Mouse (Mus musculus): ENCODE measurements around the gene Tsen34. TPM values are rescaled to one million over a fixed set of nuclear protein-coding genes. Genes with fewer than 3 reads are reported as not detected.

Gene Tsen34
- 124 and 129 TPM in 2 replicates for polyA plus RNA-seq (2021; fragmentation: Nextera tagmentation)
- long read RNA-seq, experiment 1, transcript Tsen34-204 (5 exons, 1,779 nt) = major isoform, 159 of 332 reads
- long read RNA-seq, experiment 1, transcript Tsen34-202 (4 exons, 1,319 nt) = minor isoform, 91 of 332 reads
- long read RNA-seq, experiment 1, partial matches to known transcripts = 8 of 332 reads
- long read RNA-seq, experiment 1, other reads (novel, unspliced or antisense) = 74 of 332 reads
- long read RNA-seq, experiment 2, transcript Tsen34-204 (5 exons, 1,779 nt) = major isoform, 104 of 226 reads
- long read RNA-seq, experiment 2, transcript Tsen34-202 (4 exons, 1,319 nt) = minor isoform, 55 of 226 reads
- long read RNA-seq, experiment 2, partial matches to known transcripts = 13 of 226 reads
- long read RNA-seq, experiment 2, other reads (novel, unspliced or antisense) = 53 of 226 reads

DNA sequence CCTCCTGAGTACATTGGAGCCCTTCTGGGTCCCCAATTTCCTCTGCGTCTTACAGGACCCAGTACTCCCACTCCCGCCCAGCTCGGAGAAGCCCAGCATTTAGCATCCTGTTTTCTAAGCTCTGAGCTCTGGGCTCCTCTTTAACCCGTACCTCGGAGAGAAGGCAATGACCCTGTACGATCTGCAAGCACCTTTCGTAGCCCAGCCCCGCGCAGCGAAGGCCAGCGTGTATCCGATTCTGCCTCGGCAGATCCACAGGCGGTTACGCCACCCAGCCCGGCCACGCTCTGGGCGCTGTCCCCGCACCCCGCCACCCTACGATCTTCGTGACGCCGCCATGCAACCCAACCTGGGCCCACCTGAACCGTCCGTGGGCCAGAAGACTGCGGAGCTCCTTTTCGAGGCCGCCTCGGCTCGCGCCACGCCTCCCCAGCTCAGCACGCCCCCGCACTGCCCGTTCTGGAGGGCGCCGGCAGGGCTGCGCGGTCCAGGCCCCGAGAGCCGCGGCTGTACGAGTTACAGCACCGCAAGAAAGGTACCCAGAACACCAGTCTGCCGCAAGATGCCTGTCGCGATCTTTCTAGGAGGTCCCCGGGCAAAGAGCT is at the start of gene Tsen34:
TSS of gene Tsen34 (plus strand) at position 482 of the 605 bp plus-strand sequence.

DNA sequence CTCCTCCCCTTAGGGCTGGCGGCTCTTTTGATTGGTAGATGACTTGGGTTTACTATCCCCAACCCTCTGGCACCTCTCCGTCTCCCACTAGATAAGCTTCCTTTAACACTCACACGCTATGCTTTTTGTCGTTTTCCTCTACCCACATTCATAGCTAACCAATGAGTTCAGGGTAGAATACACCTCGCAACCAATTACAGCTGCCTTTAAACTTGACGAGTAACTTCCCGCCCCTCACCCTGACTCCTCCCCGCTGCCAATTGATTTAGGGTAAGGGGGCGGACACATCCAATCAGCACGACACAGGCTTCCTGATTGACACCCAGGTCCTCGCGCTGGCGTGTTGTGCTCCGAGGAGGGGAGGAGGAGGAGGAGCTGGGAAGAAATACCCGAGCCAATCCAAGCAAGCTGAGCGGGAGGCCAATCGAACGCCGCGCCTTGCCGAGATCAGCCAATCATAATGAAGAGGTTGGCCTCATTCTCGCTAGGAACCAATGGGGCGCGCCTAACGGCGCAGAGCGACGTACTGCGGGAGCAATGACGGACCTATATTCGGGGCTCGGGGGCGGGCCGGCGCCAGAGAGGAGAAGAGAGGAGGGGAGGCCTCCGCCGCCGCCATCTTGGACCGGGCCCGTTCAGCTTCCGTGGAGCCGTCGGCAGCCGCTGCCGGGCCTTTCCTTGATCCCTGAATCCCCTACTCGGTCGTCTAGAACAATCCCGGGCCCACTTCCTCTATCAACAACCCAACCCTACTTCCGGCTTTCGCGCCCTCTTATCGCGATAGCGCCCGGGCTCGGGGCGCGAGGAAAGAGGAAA is 47.8 kb upstream of the Tsen34 start, which contains the start of gene Cnot3:
TSS of gene Cnot3 (plus strand) at position 597 of the 816 bp plus-strand sequence.

DNA sequence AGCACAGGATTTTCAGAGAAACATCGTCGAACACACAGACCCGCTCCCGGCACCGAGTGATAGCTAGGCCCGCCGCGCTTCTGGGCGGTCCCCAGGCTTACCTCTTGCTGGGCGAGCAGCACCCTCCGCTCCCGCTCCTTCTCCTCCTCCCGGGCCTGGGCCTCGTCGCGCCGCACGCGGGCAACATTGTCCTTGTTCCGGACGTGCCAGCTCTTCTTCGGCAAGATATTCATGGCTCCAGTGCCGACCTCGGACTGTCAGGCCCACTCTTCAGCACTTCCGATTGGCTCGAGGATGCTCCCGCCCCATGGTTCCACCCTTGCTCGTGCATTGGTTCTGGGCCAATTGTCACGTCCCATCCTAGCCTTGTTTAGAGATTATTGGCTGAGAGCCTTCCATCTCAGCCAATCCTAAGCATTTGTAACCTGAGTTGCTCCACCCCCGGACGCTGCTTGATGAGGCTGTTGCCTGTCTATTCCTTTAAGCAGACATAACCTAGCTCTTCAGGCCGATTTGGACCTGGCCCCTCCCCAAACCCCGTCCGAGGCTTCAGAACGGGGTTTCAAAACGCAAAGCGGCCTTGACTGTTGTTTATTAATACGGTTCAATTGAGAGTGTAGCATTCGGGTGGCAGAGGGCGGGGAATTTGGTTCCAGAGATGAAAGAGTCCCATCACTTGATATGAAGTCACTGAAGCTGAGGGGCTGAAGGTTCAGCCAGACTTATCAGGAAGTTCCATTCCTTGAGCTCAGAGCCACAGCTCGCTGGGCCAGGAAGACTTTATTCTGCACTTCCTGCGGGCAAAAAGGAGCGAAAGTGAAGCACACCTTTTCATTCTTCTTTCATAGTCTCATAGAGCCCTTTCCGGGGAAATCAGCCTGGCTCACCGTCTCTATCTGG is 27.2 kb upstream of the Tsen34 start, which contains the start of gene Leng1:
TSS of gene Leng1 (minus strand) at position 626 of the 900 bp plus-strand sequence.

DNA sequence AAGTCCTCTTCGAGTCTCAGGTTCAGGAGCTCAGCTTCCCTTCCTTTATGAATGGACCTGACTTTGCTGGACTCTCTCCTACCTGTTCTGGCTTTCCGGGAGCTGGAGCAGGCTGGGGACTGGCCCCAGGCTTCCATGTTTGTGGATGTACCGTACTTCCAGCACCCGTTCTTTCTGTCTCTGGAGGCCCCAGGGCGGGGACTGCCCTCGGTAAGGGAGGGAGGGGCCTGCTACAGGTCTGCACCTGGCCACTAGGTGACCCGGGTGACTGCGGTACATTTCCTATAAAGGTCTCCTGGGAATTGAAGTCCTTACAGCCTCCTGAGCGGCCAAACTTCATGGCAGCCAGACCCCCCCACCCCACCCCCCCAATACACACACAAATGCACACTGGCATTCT is 15.3 kb upstream of the Tsen34 start, which contains the start of gene Tmc4:
TSS of gene Tmc4 (minus strand) at position 212 of the 400 bp plus-strand sequence.

DNA sequence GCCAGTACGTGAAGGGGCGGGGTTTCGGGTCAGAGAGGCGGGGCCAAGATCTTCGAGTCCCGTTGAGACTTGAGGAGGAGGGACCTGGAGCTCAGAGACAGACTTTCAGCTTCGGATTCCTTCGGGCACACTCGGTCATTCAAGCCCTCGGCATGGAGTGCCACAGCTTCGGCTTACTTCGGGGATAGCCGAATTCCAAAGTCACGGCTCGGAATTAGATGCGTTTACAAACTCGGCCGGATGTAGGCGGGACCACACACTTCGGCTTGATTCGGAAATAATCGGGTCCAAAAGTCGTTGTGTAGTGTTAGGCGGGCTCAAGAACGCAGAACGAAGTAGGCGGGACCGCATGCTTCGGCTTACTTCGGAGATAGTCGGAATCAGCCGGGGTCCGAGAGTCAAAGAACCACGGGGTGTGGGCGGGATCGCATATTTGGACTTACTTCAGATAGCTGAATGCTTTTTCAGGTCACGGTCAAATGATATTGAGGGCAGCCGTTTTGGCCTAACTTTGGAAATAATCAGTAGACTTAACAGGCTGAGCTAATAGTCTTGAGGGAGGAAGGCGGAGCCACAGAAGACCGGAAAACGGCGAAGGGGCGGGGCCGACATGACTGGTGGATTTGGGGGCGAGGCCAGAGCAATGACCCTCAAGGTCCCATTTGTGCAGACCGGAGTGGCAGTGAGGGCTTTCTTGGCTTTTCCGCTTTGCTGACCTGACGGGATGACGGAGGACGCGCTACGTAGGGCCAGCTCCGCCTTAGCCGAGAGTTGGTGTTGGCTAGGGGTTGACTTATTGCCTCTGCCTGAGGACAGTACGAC is 535 bp downstream of the Tsen34 start, which contains the start of gene Mboat7:
TSS of gene Mboat7 (minus strand) at position 537 of the 822 bp plus-strand sequence.

DNA sequence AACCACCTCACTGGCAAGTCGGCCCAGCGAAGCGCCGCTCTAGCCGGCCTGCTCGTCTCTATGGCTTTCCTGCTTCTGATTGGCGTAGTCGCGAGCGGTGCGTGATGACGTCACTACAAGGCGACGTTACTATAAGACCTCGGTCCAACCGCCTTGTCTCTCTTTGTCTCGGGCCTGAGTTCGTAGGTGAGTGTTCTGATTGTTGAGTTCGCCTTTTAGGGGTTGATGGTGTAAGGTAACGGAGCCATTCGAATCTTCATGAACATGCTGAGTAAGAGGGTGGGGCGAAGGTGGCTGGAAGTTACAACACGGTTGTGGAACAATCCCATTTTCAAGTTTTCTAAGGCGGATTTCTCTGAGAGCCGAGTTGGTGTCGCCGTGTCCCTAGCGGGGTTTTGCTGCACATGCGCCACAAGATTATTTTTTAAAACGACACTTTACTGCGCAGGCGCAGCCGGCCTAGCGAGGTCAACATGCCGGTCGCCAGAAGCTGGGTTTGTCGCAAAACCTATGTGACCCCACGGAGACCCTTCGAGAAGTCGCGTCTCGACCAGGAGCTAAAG is 11.3 kb downstream of the Tsen34 start, which contains the start of gene Rps9:
TSS of gene Rps9 (plus strand) at position 115 of the 563 bp plus-strand sequence.

DNA sequence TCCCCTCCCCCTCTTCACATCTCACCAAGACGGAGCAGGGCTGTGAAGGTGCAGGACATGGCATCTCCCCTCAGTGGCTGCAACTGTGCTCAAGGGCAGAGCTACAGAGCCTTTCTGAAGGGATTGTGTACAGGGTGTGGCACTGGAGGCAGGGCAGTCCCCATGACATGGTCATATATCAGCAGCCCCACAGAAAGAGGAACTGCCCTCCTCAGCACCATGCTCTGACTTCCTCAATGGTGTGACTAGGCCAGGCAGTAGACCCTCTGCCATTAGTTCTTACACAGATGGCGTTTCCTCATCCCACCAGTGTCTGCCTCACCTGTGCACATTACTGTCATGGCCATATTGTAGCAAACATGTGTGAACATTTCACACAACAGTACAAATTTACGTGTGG is 27.6 kb downstream of the Tsen34 start, which contains the start of gene Pirb:
TSS of gene Pirb (minus strand) at position 124 of the 400 bp plus-strand sequence.

Other genes with a start within 250 kb of the Tsen34 start
- not detected in 2 replicates for gene Tarm1, start 190.2 kb upstream of the Tsen34 start, polyA plus RNA-seq (2021; fragmentation: Nextera tagmentation)
- gene Oscar, start 76.7 kb upstream of the Tsen34 start, polyA plus RNA-seq (2021; fragmentation: Nextera tagmentation) = 0.29 and 0.43 TPM in 2 replicates
- 1,579 and 1,845 TPM in 2 replicates for gene Ndufa3, start 75.5 kb upstream of the Tsen34 start, polyA plus RNA-seq (2021; fragmentation: Nextera tagmentation)
- gene Tfpt, start 62.9 kb upstream of the Tsen34 start, polyA plus RNA-seq (2021; fragmentation: Nextera tagmentation) = 32.7 and 37.1 TPM in 2 replicates
- 50.5 and 56.9 TPM in 2 replicates for gene Prpf31, start 62.9 kb upstream of the Tsen34 start, polyA plus RNA-seq (2021; fragmentation: Nextera tagmentation)
- 19.6 and 20.0 TPM in 2 replicates for gene Cnot3, start 47.6 kb upstream of the Tsen34 start, polyA plus RNA-seq (2021; fragmentation: Nextera tagmentation)
- 5.6 and 6.7 TPM in 2 replicates for gene Leng1, start 27.0 kb upstream of the Tsen34 start, polyA plus RNA-seq (2021; fragmentation: Nextera tagmentation)
- gene Tmc4, start 15.3 kb upstream of the Tsen34 start, polyA plus RNA-seq (2021; fragmentation: Nextera tagmentation) = 0.17 and 0.54 TPM in 2 replicates
- gene Mboat7, start 660 bp downstream of the Tsen34 start, polyA plus RNA-seq (2021; fragmentation: Nextera tagmentation) = 90.7 and 112 TPM in 2 replicates
- 1,276 and 1,338 TPM in 2 replicates for gene Rps9, start 11.1 kb downstream of the Tsen34 start, polyA plus RNA-seq (2021; fragmentation: Nextera tagmentation)
- gene Pirb, start 27.5 kb downstream of the Tsen34 start, polyA plus RNA-seq (2021; fragmentation: Nextera tagmentation) = 0.32 and 0.36 TPM in 2 replicates
- not detected in 2 replicates for gene Gm15448, start 132.8 kb downstream of the Tsen34 start, polyA plus RNA-seq (2021; fragmentation: Nextera tagmentation)
- gene Pira2, start 152.2 kb downstream of the Tsen34 start, polyA plus RNA-seq (2021; fragmentation: Nextera tagmentation) = not detected in 2 replicates
- gene Gm14548, start 205.3 kb downstream of the Tsen34 start, polyA plus RNA-seq (2021; fragmentation: Nextera tagmentation) = not detected in 2 replicates
- gene Lilra6, start 222.6 kb downstream of the Tsen34 start, polyA plus RNA-seq (2021; fragmentation: Nextera tagmentation) = not detected in 2 replicates

Measured in left cerebral cortex, adult 6 months (tissue).